Mouse (Mus musculus) kidney, adult 11 months (tissue): Measurements from ENCODE around the gene Cdc14a.
"Not testable (repeated sequence)": the region's sequence is repeated elsewhere in the genome, so short reads cannot be mapped to it uniquely, and the experiment has no call there.

ENCODE experiments used
- DNase-seq: peaks from one replicate; pipeline ENCODE4 v3.0.0; 2022

Cdc14a gene

GRCm38 (mm10) chr3:116368868-116369437, 54.9 kb downstream of the Cdc14a start:
- no peak for DNase-seq

- DNase-seq: no peak
These were observed 57.7 kb downstream of the Cdc14a start for GRCm38 (mm10) chr3:116366125-116366524.

GRCm38 (mm10) chr3:116361906-116362305, 61.9 kb downstream of the Cdc14a start:
- no peak for DNase-seq

- DNase-seq: no peak
These were observed 62.7 kb downstream of the Cdc14a start for GRCm38 (mm10) chr3:116361101-116361500.

GRCm38 (mm10) chr3:116357866-116358265, 66.0 kb downstream of the Cdc14a start:
- DNase-seq: no peak

- DNase-seq: no peak
These were observed 66.7 kb downstream of the Cdc14a start for GRCm38 (mm10) chr3:116357180-116357579.

- DNase-seq: no peak
These were observed 68.6 kb downstream of the Cdc14a start for GRCm38 (mm10) chr3:116355026-116355788.

GRCm38 (mm10) chr3:116352486-116352885, 71.3 kb downstream of the Cdc14a start:
- peak; percentile 47 for DNase-seq

GRCm38 (mm10) chr3:116350389-116350967, 73.4 kb downstream of the Cdc14a start:
- DNase-seq: no peak

GRCm38 (mm10) chr3:116347571-116347970, 76.3 kb downstream of the Cdc14a start:
- DNase-seq: not testable (repeated sequence)

GRCm38 (mm10) chr3:116345245-116345644, 78.6 kb downstream of the Cdc14a start:
- no peak for DNase-seq

GRCm38 (mm10) chr3:116342251-116342650, 81.6 kb downstream of the Cdc14a start:
- no peak for DNase-seq

GRCm38 (mm10) chr3:116340950-116341624, 82.7 kb downstream of the Cdc14a start:
- peak; percentile 76 for DNase-seq

GRCm38 (mm10) chr3:116340281-116340680, 83.6 kb downstream of the Cdc14a start:
- DNase-seq: no peak

- no peak for DNase-seq
These were observed 85.2 kb downstream of the Cdc14a start for GRCm38 (mm10) chr3:116338616-116339015.

- DNase-seq: no peak
These were observed 86.0 kb downstream of the Cdc14a start for GRCm38 (mm10) chr3:116337840-116338239.

GRCm38 (mm10) chr3:116335036-116335435, 88.8 kb downstream of the Cdc14a start:
- no peak for DNase-seq

- no peak for DNase-seq
These were observed 90.1 kb downstream of the Cdc14a start for GRCm38 (mm10) chr3:116333711-116334110.

- DNase-seq: no peak
These were observed 90.6 kb downstream of the Cdc14a start for GRCm38 (mm10) chr3:116333229-116333628.

- DNase-seq: peak; percentile 44
These were observed 91.9 kb downstream of the Cdc14a start for GRCm38 (mm10) chr3:116331811-116332464.

GRCm38 (mm10) chr3:116329976-116330375, 93.9 kb downstream of the Cdc14a start:
- no peak for DNase-seq

GRCm38 (mm10) chr3:116329023-116329762, 94.6 kb downstream of the Cdc14a start:
- peak; percentile 79 for DNase-seq
